Mouse (Mus musculus) thymus, postnatal 14 days (tissue): Measurements from ENCODE around the gene Adamts16.
A peak's percentile ranks its signal among the peaks of the same experiment; 100 is the strongest.

Source experiments
- DNase-seq: peaks from one replicate; pipeline ENCODE4 v3.0.0; 2021

The Adamts16 gene

DNA sequence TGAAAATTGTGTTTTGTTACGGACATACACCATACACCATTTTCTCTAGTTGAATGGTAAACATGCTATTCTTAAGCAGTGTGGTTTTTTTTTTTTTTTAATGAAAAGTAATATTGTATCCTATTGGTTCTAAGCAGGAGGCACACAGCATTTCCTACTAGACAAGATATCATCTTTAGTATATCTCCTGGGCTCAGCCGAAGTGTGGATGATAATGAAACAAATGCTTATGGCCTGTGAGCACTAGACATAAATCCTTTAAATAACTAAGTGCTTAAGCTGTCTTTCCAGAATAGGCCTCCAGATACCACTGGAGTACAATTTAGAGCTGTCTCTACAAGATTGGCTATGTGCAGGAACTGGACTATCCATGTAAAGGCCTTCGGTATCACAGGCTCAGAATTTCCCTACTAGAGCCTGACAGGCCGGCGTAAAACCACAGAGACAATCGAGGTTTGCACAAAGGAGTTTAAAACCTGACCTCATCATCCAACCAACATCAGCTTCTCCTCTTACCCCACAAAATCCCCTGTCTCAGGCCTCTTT lies 8.9 kb downstream of the Adamts16 start:
- DNase-seq: no peak

GRCm38 (mm10) chr13:70831041-70831440 lies 10.6 kb downstream of the Adamts16 start:
- DNase-seq: no peak

GRCm38 (mm10) chr13:70827507-70827906 lies 14.1 kb downstream of the Adamts16 start:
- DNase-seq: no peak

GRCm38 (mm10) chr13:70825265-70825664 lies 16.3 kb downstream of the Adamts16 start:
- DNase-seq: no peak

DNA sequence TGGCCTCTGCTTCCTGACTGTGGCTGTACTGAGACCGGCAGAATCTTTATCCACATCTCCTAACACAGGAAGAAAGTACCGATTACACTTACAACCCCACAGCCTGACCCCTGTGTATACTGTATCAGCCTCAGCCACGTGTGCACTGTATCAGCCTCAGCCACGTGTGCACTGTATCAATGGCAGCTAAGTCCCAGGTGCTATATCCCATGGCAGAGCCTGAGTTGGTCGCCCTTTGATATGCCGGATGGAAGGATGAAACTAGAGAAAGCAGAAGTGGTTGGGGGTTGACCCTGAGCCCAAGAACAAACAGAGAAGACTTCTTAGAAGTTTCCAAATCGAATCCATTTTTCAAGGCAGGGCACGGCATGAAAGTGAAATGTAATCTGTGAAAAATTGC lies 17.9 kb downstream of the Adamts16 start:
- no peak for DNase-seq

DNA sequence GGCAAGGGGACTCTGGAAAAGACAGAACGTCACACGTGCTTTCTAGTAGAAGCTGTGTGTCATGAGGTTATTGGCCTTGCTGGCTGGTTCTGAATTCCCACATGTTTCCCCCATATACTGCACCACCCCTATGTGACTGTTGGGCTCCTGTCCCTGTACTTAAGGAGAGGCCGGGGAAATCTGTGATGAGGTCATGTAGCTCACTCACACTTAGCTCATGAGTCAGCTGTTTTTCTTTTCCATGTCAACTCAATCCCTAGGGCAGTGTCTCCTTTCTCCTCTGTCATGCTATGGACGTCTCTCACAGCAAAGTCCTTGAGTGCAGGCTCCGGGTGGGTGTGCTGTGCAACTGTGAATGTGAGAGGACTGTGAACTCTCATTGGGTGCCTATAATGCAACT lies 22.6 kb downstream of the Adamts16 start:
- no peak for DNase-seq

- DNase-seq: no peak
Measured at GRCm38 (mm10) chr13:70814423-70814822, 27.2 kb downstream of the Adamts16 start.

- no peak for DNase-seq
Measured at GRCm38 (mm10) chr13:70805506-70805905, 36.1 kb downstream of the Adamts16 start.

- no peak for DNase-seq
Measured at GRCm38 (mm10) chr13:70802849-70803248, 38.8 kb downstream of the Adamts16 start.

- DNase-seq: no peak
Measured at GRCm38 (mm10) chr13:70799322-70799721, 42.3 kb downstream of the Adamts16 start.

GRCm38 (mm10) chr13:70798396-70798795 lies 43.2 kb downstream of the Adamts16 start:
- no peak for DNase-seq

DNA sequence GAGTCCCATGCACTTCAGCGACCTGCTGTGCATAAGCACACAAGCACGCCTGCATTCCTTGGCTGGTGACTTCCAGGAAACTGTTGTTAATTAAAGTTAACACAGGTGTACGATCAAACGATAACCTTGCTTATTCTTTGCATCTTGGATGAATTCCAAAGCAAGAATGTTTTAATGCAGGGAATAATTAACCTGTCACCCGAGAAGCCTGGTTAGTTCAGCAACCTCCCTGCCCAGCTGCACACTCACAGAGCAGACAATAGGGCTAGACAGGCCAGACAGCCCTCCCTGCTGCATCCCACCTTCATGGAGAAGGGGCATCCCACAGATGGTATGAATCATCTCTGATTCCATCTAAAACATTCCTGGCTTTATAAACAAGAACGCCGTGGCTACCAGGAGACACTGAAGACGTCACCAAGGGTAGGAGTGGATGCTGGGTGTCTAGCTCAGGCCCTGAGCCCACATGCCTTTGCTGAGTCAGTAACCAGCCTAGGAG lies 47.5 kb downstream of the Adamts16 start:
- DNase-seq: no peak

- DNase-seq: no peak
Measured at GRCm38 (mm10) chr13:70793660-70794059, 48.0 kb downstream of the Adamts16 start.

GRCm38 (mm10) chr13:70792950-70793349 lies 48.7 kb downstream of the Adamts16 start:
- no peak for DNase-seq

GRCm38 (mm10) chr13:70789806-70790205 lies 51.8 kb downstream of the Adamts16 start:
- no peak for DNase-seq

DNA sequence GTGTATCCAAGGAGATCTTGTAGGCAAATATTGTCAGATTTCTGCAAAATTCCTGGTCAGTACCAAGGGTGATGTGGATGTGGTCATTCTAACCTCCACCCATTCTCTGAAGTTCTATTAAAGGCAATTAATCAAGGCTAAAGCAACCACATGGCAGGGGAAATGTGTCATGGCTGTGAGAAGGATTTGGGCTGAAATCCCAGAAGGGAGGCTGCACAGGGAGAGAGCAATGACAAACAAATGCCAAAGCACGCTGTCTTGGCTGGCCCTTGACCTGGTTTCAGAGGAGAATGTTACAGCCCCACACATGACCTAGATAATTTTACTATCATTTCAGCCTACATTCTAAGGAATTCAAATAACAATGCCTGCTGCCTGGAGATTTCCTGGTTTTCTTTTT lies 52.6 kb downstream of the Adamts16 start:
- no peak for DNase-seq

- DNase-seq: no peak
Measured at GRCm38 (mm10) chr13:70785078-70785477, 56.5 kb downstream of the Adamts16 start.

DNA sequence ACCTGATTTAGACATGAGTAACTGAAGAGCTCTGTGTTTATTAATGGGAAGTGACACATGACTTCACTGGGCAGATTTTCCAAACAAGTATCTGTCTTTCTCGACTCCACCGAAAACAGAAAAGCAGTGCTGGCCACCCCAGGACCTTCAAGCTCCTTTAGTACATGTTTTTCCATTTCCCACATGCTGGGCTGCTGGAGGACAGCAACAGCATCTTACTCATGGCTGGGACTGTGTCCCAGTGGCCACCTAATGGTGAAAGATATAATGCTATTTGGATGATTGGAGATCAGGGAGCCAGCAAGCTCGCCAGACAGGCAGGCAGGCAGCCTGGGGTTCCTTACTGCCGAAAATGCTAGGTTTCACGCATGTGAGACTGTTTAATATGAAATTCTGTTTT lies 57.5 kb downstream of the Adamts16 start:
- no peak for DNase-seq

GRCm38 (mm10) chr13:70779781-70780180 lies 61.8 kb downstream of the Adamts16 start:
- DNase-seq: no peak

GRCm38 (mm10) chr13:70778872-70779554 lies 62.6 kb downstream of the Adamts16 start:
- DNase-seq: no peak

DNA sequence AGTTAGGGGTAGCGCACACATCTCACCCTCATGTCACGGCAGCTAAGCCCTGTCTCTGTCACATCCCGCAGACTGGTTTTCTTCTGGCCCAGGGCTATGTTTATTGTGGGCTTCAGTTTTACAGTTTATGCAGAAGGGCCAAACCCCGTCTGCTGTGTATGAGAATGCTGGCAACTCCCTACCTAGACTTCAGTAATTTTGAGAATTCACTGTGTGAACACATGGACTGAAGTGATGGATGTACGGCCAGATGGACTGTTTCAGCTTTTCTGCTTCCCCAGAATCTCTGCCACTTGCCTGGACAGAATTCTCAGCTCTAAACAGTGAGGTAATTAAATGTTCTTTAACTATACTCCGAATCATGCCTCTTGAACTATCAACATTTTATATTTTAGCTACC lies 70.5 kb downstream of the Adamts16 start:
- DNase-seq: no peak

DNA sequence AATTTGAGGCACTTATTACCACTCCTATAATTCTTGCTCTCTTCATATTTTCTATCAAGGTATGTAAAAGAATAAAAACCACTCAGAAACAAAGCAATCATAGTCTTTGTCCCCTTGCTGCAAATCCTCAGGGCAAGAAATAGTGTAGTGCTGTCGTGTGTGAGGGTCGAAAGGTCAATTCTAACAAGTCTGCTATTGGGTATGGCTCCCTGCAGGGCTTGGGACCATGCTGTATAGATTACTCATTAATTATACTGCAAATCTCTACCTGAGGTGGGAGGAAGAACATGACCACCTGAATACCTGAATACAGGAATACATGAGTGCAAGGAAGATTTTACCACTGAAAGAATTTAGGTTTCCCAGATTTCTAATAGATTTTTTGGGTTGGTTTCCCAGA lies 72.5 kb downstream of the Adamts16 start:
- DNase-seq: no peak

DNA sequence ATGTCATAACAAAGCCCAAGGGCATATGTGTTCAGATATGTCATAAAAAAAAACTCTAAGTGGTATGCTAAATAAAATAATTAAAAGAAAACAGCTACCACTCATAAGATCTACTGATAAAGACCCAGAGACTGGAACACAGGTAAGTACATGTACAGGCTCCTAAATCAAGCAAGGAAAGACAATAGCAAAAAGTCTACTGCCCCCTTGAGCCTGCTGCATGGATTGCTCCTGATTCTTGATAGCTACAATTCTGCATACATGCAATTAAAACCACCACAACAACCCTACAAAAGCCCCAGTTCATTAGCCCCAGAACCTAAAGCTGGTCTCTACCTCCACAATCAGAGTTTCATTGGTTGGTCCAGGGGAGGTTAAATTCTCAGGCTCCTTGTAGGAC lies 74.1 kb downstream of the Adamts16 start:
- peak; percentile 4 for DNase-seq

- DNase-seq: no peak
Measured at GRCm38 (mm10) chr13:70764682-70765081, 76.9 kb downstream of the Adamts16 start.

- DNase-seq: no peak
Measured at GRCm38 (mm10) chr13:70762586-70762985, 79.0 kb downstream of the Adamts16 start.
